Mouse (Mus musculus) forebrain, embryonic 16.5 days (tissue): ENCODE measurements at regions not wholly inside any gene's neighbourhood (a gene's known extent, or its start where the extent isn't known, plus 50 kb on each side); places are given as distances from the start of the nearest gene placed in this dataset.

ENCODE experiments used
- ATAC-seq: fragments of 200-750 bp; cut with Nextera tagmentation; 2 replicates; pipeline ENCODE4 v1.8.0; 2017; ENCODE audit warnings: mild to moderate bottlenecking, moderate library complexity
- H3K27ac ChIP-seq: fragments of 300-500 bp; sonication (generic); 2 replicates; pipeline ENCODE4 v1.5.1; 2014; ENCODE audit warnings: low read length, control low read depth
- H3K27me3 ChIP-seq: fragments of 300-500 bp; sonication (generic); replicated peaks from 2 replicates; pipeline ENCODE4 v1.6.1; 2014; ENCODE audit warnings: low read length; ENCODE audit not compliant: control insufficient read depth, insufficient read depth
- H3K36me3 ChIP-seq: fragments of 300-500 bp; sonication (generic); 2 replicates; pipeline ENCODE4 v1.6.1; 2014; ENCODE audit not compliant: control insufficient read depth, insufficient read depth
- H3K4me1 ChIP-seq: fragments of 300-500 bp; sonication (generic); replicated peaks from 2 replicates; pipeline ENCODE4 v1.6.1; 2014; ENCODE audit warnings: low read length; ENCODE audit not compliant: control insufficient read depth, insufficient read depth
- H3K4me2 ChIP-seq: fragments of 300-500 bp; sonication (generic); 2 replicates; pipeline ENCODE4 v1.6.1; 2014; ENCODE audit warnings: mild to moderate bottlenecking, low read length, control low read depth
- H3K4me3 ChIP-seq: fragments of 300-500 bp; sonication (generic); replicated peaks from 2 replicates; pipeline ENCODE4 v1.5.1; 2014; ENCODE audit warnings: mild to moderate bottlenecking, low read length, control low read depth
- H3K9ac ChIP-seq: fragments of 300-500 bp; sonication (generic); replicated peaks from 2 replicates; pipeline ENCODE4 v1.6.1; 2014; ENCODE audit warnings: low read depth, low read length, control low read depth
- H3K9me3 ChIP-seq: fragments of 300-500 bp; sonication (generic); 2 replicates; pipeline ENCODE4 v1.6.1; 2016; ENCODE audit warnings: low read length; ENCODE audit not compliant: control insufficient read depth
- WGBS: fragments of 180-500 bp; shearing (Covaris S2); extraction: QIAGEN DNeasy Blood & Tissue Kit; methylation state at CpG from one replicate; pipeline ENCODE4 v1.1.7; 2014; 5-methylcytosine and 5-hydroxymethylcytosine counted together

- H3K9me3 ChIP-seq = no peaks in the 10 kb centered on the region
- 92% methylated on average over 7 of the region's 7 CpGs for whole genome bisulfite sequencing
- no peaks in the 10 kb centered on the region for H3K4me1 ChIP-seq
- H3K36me3 ChIP-seq = no peaks in the 10 kb centered on the region
- H3K9ac ChIP-seq = no peak overlapping the region
- ATAC-seq = no peak
- H3K4me2 ChIP-seq = no peak overlapping the region
- H3K4me3 ChIP-seq = no peak overlapping the region
- H3K27ac ChIP-seq = no peak overlapping the region
- H3K27me3 ChIP-seq = no peaks in the 10 kb centered on the region
These were observed 2765.9 kb downstream of the 9330182O14Rik start for GRCm38 (mm10) chr15:42900056-42900455.

GRCm38 (mm10) chr15:42901782-42902181 lies 2767.6 kb downstream of the 9330182O14Rik start:
- Histone ChIP-seq H3K36me3 (no peaks in the 10 kb centered on the region), H3K27me3 (no peaks in the 10 kb centered on the region), H3K4me1 (no peaks in the 10 kb centered on the region), H3K4me2 (no peak overlapping the region), H3K27ac (no peak overlapping the region), H3K9ac (no peak overlapping the region), H3K4me3 (no peak overlapping the region), H3K9me3 (no peaks in the 10 kb centered on the region)
- no peak for ATAC-seq
- WGBS = 80% methylated on average over 3 of the region's 3 CpGs

GRCm38 (mm10) chr15:42911357-42911756 lies 2777.2 kb downstream of the 9330182O14Rik start:
- H3K4me1 ChIP-seq = no peaks in the 10 kb centered on the region
- H3K27me3 ChIP-seq = no peaks in the 10 kb centered on the region
- H3K27ac ChIP-seq = no peak overlapping the region
- no peak overlapping the region for H3K4me2 ChIP-seq
- H3K4me3 ChIP-seq = no peak overlapping the region
- H3K36me3 ChIP-seq = no peaks in the 10 kb centered on the region
- WGBS = 90% methylated on average over 2 of the region's 2 CpGs
- no peak for ATAC-seq
- H3K9ac ChIP-seq = no peak overlapping the region
- no peaks in the 10 kb centered on the region for H3K9me3 ChIP-seq

GRCm38 (mm10) chr15:42912880-42913279 lies 2778.7 kb downstream of the 9330182O14Rik start:
- Histone ChIP-seq H3K27ac (no peak overlapping the region), H3K4me2 (no peak overlapping the region), H3K9ac (no peak overlapping the region), H3K4me3 (no peak overlapping the region), H3K9me3 (no peaks in the 10 kb centered on the region), H3K36me3 (no peaks in the 10 kb centered on the region), H3K4me1 (no peaks in the 10 kb centered on the region), H3K27me3 (no peaks in the 10 kb centered on the region)
- ATAC-seq = no peak
- 69% methylated on average over 4 of the region's 4 CpGs for WGBS

- no peak for ATAC-seq
- no peak overlapping the region for H3K9ac ChIP-seq
- WGBS = 30% methylated on average over 2 of the region's 2 CpGs
- no peak overlapping the region for H3K27ac ChIP-seq
- H3K27me3 ChIP-seq = no peaks in the 10 kb centered on the region
- no peaks in the 10 kb centered on the region for H3K4me1 ChIP-seq
- no peaks in the 10 kb centered on the region for H3K36me3 ChIP-seq
- H3K9me3 ChIP-seq = no peaks in the 10 kb centered on the region
- no peak overlapping the region for H3K4me3 ChIP-seq
- H3K4me2 ChIP-seq = no peak overlapping the region
These were observed 2779.1 kb downstream of the 9330182O14Rik start for GRCm38 (mm10) chr15:42913285-42913684.

GRCm38 (mm10) chr15:42914099-42914498 lies 2779.9 kb downstream of the 9330182O14Rik start:
- peak; percentile 80 for ATAC-seq
- Histone ChIP-seq H3K4me3 (no peak overlapping the region), H3K4me1 (no peaks in the 10 kb centered on the region), H3K36me3 (no peaks in the 10 kb centered on the region), H3K4me2 (no peak overlapping the region), H3K9me3 (no peaks in the 10 kb centered on the region), H3K27ac (no peak overlapping the region), H3K9ac (no peak overlapping the region), H3K27me3 (no peaks in the 10 kb centered on the region)
- WGBS = 9% methylated on average over 3 of the region's 3 CpGs

- ATAC-seq = no peak
- Histone ChIP-seq H3K27me3 (no peaks in the 10 kb centered on the region), H3K4me2 (no peak overlapping the region), H3K4me3 (no peak overlapping the region), H3K36me3 (no peaks in the 10 kb centered on the region), H3K9me3 (no peaks in the 10 kb centered on the region), H3K27ac (no peak overlapping the region), H3K9ac (no peak overlapping the region), H3K4me1 (no peaks in the 10 kb centered on the region)
- WGBS = 90% methylated on average over 11 of the region's 11 CpGs
These were observed 2781.0 kb downstream of the 9330182O14Rik start for GRCm38 (mm10) chr15:42915195-42915594.

GRCm38 (mm10) chr15:42921618-42922017 lies 2787.5 kb downstream of the 9330182O14Rik start:
- no peak overlapping the region for H3K27ac ChIP-seq
- H3K27me3 ChIP-seq = no peaks in the 10 kb centered on the region
- H3K36me3 ChIP-seq = no peaks in the 10 kb centered on the region
- no peak overlapping the region for H3K4me2 ChIP-seq
- WGBS = 69% methylated on average over 3 of the region's 3 CpGs
- ATAC-seq = 0 out of 2 replicates have a peak, but pooled peaks have one; percentile 33
- no peaks in the 10 kb centered on the region for H3K4me1 ChIP-seq
- no peak overlapping the region for H3K9ac ChIP-seq
- H3K4me3 ChIP-seq = no peak overlapping the region
- H3K9me3 ChIP-seq = no peaks in the 10 kb centered on the region

- WGBS = 83% methylated on average over 4 of the region's 4 CpGs
- no peak for ATAC-seq
These were observed 2794.2 kb downstream of the 9330182O14Rik start for GRCm38 (mm10) chr15:42928331-42928730.

GRCm38 (mm10) chr15:42944610-42945009 lies 2810.4 kb downstream of the 9330182O14Rik start:
- ATAC-seq = no peak
- Histone ChIP-seq H3K36me3 (no peaks in the 10 kb centered on the region), H3K4me1 (no peaks in the 10 kb centered on the region), H3K27me3 (no peaks in the 10 kb centered on the region), H3K9me3 (no peaks in the 10 kb centered on the region), H3K27ac (no peak overlapping the region), H3K4me3 (no peak overlapping the region), H3K9ac (no peak overlapping the region), H3K4me2 (no peak overlapping the region)
- WGBS = 66% methylated on average over 1 of the region's 1 CpGs

More at GRCm38 (mm10) chr15:42928331-42928730, 2794.2 kb downstream of the 9330182O14Rik start:
- no peak overlapping the region for H3K9ac ChIP-seq
- no peak overlapping the region for H3K4me3 ChIP-seq
- no peaks in the 10 kb centered on the region for H3K27me3 ChIP-seq
- H3K4me1 ChIP-seq = no peaks in the 10 kb centered on the region
- H3K4me2 ChIP-seq = no peak overlapping the region
- no peaks in the 10 kb centered on the region for H3K9me3 ChIP-seq
- H3K36me3 ChIP-seq = no peaks in the 10 kb centered on the region
- no peak overlapping the region for H3K27ac ChIP-seq
